Mouse (Mus musculus): ENCODE measurements around the gene Lman2l.

GRCm38 (mm10) chr1:36457388-36458014 lies 12.4 kb upstream of the Lman2l start:
- TF ChIP-seq CTCF (IDR thresholded peaks at IDR 0.05; ENCODE audit: borderline replicate concordance, extremely low read depth, insufficient read depth, insufficient read length) (no peak), POLR2A (IDR thresholded peaks at IDR 0.05; ENCODE audit: borderline replicate concordance, extremely low read depth, insufficient read depth, insufficient read length, poor library complexity, severe bottlenecking) (no peak)
